Mouse (Mus musculus): ENCODE results near the gene Gcnt4. TPM values are rescaled to one million over a fixed set of nuclear protein-coding genes. Genes with fewer than 3 reads are reported as not detected.

Gcnt4 gene
- 0.02 and 0.03 TPM in 2 replicates for polyA plus RNA-seq (2012; ENCODE audit: low replicate concordance)

DNA sequence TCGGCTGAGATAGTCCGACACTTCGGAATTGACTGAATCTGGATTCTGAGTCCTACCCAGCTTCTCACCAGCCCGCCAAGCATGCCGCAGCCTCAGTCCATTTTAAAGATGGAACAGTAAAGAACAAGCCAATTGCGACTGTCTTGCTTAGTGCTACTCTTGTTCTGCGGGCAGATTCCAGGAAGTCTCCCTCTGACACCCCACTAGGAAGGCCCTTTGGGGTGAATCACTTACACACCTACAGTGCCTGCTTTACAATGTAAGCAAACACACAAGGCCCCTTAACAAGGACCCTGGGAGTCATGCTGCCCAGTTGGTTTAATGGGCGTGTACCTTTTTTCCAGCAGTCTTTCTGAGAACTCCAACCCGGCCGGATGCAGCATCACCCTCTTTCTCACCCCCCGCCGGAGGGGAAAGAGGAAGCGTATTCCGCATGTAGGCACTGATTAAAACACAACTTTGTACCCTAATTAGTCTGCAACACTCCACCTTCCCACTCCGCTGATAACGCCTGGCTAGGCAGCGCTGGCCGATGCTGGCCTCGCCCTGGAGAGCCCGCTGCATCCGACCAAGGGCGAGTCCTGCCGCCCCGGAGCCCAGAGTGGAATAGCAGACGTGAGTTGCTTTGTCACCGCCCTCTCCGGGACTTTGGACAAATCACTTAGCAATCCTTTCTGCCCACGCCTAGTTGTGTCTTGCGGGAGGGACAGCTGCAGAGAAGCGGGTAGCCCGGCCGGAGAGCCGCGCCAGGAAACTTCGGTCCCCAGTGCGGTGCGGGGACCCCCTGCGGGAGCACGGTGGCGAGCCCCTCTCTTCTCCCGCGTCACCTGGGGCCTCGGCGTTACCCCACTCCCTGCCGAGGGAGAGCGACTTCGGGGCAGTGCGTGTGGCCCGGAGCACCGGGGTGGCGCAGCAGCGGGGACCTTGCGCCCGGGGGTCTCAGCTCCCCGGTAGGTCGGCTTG, at the start of gene Gcnt4:
TSS of gene Gcnt4 (plus strand) at position 691 of the 963 bp plus-strand sequence.

Other genes with a start within 250 kb of the Gcnt4 start
- not detected in 2 replicates for gene Ankrd31, start 176.4 kb upstream of the Gcnt4 start, polyA plus RNA-seq (2012; ENCODE audit: low replicate concordance)
- not detected in 2 replicates for gene 1700029F12Rik, start 109.7 kb downstream of the Gcnt4 start, polyA plus RNA-seq (2012; ENCODE audit: low replicate concordance)
- not detected in 2 replicates for gene Fam169a, start 142.6 kb downstream of the Gcnt4 start, polyA plus RNA-seq (2012; ENCODE audit: low replicate concordance)
- gene Gm6169, start 174.5 kb downstream of the Gcnt4 start, polyA plus RNA-seq (2012; ENCODE audit: low replicate concordance), result not detected in 2 replicates
- gene Gfm2, start 213.2 kb downstream of the Gcnt4 start, polyA plus RNA-seq (2012; ENCODE audit: low replicate concordance), result 5.2 and 17.3 TPM in 2 replicates
- gene Nsa2, start 213.2 kb downstream of the Gcnt4 start, polyA plus RNA-seq (2012; ENCODE audit: low replicate concordance), result 10.7 and 33.7 TPM in 2 replicates